Mouse (Mus musculus) 3134 (cell line): ENCODE measurements at regions not wholly inside any gene's neighbourhood (a gene's known extent, or its start where the extent isn't known, plus 50 kb on each side); places are given as distances from the start of the nearest gene placed in this dataset.

Experiments
- DNase-seq: peaks from one replicate; pipeline ENCODE4 v3.0.0-alpha.2; 2011; ENCODE audit warnings: low spot score; ENCODE audit not compliant: insufficient read length; ENCODE audit errors: extremely low read depth

DNA sequence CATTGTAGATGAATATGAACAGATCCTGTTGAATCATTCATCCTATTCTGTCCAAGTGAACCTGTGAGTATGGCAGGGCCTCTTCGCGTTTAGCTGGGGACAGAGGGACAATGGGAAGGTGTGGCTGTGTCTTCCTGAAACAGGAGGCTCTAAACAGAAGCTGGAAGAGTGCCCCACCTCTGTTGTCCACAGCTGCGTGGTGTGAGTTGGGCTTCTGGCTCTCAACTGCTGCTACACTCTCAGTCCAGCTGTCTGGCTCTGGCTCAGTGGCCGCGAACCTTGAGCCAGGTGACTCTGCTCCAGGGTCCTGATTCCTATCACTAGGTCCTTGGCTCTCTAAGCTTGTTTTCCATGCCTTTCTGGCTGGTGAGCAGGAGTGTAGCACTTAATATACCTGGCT, 434.0 kb upstream of the Mki67 start:
- no peak for DNase-seq

- no peak for DNase-seq
These were observed 435.3 kb upstream of the Mki67 start for GRCm38 (mm10) chr7:136151301-136151930.

GRCm38 (mm10) chr7:136152470-136152869, 436.3 kb upstream of the Mki67 start:
- peak; percentile 21 for DNase-seq

GRCm38 (mm10) chr7:136153621-136154020, 437.5 kb upstream of the Mki67 start:
- DNase-seq = no peak

- DNase-seq = no peak
These were observed 443.0 kb upstream of the Mki67 start for GRCm38 (mm10) chr7:136159136-136159535.

DNA sequence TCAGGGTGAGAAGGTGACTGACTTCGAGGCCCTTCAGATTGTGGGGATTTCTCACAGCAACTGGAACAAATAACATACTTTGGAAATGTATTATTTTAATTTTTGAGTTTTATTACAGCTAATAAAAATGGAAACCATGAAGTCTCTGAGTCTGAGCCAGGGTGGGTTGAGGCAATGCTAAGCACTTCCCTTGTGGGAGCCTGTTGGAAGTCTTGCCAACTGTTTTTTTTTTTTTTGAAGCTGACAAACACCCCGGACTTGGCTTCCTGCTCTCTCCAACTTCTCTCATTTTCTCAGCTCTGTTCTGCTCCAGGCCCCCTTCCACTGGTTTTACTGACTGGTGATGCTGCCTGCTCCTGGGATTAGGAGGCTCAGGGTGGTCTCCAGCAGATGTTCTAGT, 445.4 kb upstream of the Mki67 start:
- no peak for DNase-seq

DNA sequence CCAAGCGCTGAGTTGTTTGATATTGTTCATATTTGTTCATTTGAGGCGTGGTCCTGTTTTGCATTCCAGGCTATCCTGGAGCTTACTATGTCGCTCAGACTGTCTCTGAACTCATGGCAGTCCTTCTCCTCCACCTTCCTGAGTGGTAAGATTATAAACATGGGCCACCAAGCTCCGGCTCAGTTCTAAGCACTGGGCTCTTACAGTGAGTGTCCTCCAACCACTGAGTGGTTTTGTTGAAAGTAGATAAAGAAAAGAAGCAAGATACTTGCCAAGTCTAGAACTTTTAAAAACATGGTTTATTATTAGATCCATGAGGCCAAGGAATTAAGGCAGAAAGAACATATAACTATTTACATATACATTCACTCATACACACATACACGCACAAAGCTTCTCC, 448.7 kb upstream of the Mki67 start:
- DNase-seq = no peak

DNA sequence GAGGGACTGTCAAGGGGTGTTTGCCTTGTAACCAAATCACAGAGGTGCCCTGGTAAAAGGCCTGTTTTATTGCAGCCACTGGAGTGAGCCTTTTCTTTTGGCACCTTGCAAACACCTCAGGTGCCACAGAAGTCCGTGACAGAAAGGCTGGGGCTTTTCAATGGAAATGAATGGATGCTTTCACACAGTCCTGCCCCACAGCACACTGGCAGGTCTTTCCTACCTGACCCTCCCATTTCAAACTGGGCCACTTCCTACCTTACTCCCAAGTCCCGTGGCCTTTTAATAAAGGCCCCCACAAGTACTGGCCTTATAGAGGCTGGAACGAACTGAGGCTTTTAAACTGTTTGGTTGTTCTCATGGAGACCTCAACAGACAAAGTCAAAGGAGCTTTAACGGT, 453.1 kb upstream of the Mki67 start:
- DNase-seq = no peak

GRCm38 (mm10) chr7:136176373-136176772, 460.2 kb upstream of the Mki67 start:
- no peak for DNase-seq

DNA sequence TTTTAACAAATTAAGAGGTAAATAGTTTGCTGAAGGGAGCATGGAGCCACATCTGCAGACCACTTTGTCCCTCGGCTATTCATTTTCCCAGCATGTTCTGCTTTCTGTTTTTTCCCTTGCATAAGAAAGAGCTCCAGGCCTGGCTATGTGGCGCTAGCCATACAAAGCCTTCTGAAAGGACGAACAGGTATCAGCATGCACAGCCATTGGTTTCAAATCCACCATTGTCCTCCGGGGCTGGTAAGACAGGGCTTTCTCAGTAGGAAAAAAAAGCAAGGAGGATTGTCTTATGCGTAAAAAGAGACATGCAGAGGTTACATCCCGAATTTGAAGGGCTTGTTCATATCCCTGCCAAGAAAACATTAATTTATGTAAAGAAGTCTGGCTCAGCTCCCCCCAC, 464.8 kb upstream of the Mki67 start:
- no peak for DNase-seq

GRCm38 (mm10) chr7:136182101-136182500, 465.9 kb upstream of the Mki67 start:
- DNase-seq = no peak

- no peak for DNase-seq
These were observed 480.4 kb upstream of the Mki67 start for GRCm38 (mm10) chr7:136196424-136197160.

- DNase-seq = no peak
These were observed 492.7 kb upstream of the Mki67 start for GRCm38 (mm10) chr7:136208879-136209278.

DNA sequence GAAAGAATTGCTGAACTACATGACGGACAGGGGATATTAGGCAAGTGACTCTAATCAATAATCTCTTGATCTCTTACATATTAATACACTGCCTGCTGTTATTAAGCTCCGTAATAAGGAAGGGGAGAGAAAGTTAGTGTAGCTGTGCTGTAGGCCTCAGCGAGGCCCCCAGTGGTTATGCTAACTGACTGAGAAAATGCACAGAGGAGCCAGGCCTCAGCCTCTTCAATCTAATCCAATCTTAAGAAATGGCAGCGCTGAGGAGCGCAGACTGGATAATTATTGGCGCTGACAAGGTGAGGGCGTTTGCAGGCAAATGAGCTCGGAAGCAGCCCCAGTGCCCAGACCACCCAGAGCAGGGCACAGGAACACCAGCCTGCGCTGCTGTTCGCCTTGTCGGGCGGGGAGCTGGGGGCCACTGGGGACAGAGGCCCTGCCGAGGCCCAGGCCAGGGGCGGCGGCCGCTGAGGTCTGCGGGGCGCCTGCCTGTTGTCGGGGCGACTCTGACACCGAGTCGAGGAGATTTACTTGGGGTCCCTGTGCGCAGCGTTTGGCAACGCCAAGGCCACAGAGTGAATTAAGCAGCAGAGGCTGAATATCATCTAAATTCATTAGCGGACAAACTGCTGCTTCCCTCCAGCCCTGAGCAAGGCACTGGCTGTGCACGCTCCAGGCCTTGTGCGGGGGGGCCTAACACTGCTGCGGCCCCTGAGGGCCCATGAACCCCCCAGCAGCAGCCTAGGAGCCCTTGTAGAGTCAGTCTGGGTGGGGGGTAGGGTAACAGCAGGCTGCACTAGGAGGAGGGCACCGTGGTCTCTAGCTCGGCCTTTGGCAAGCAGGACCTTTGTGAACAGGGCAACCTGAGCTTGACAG, 493.4 kb upstream of the Mki67 start:
- no peak for DNase-seq

GRCm38 (mm10) chr7:136212492-136212891, 496.3 kb upstream of the Mki67 start:
- no peak for DNase-seq

- no peak for DNase-seq
These were observed 497.1 kb upstream of the Mki67 start for GRCm38 (mm10) chr7:136213057-136213961.

- DNase-seq = no peak
These were observed 497.8 kb upstream of the Mki67 start for GRCm38 (mm10) chr7:136213962-136214308.

- no peak for DNase-seq
These were observed 498.3 kb upstream of the Mki67 start for GRCm38 (mm10) chr7:136214415-136214814.

- DNase-seq = no peak
These were observed 500.6 kb upstream of the Mki67 start for GRCm38 (mm10) chr7:136216734-136217133.

- no peak for DNase-seq
These were observed 503.5 kb upstream of the Mki67 start for GRCm38 (mm10) chr7:136219564-136220244.
